22 mouse cellular contexts compared by ENCODE assay signal in genomic region chr7:91972970-91973369, GRCm38 (mm10).
DNase-seq lines count a peak whose midpoint lies in the region; ATAC-seq and TF ChIP-seq lines count a peak whose summit lies in the region.
"Had no signal": no experiment of that assay in that cellular context is flagged by ENCODE, and none has a peak within 500 bp of the region (broad histone marks: within the 10 kb centered on the region; RNA-seq: fewer than 3 reads in every experiment).

No protein-coding gene starts in this region.

- no peaks in the 10 kb centered on the region for H3K36me3 ChIP-seq in lung, postnatal 0 days (ENCODE audit: insufficient read depth, low read length)
- H3K36me3 ChIP-seq: G1E had no signal

- ATAC-seq in lung, postnatal 0 days, result peak; percentile 80
- ATAC-seq: activated CD4-positive, CD25-positive, alpha-beta regulatory T cell, adult 4 months; CD4-positive, CD25-positive, alpha-beta regulatory T cell, adult 4 months; Patski had no signal

- no peak overlapping the region for H3K4me2 ChIP-seq in lung, postnatal 0 days (replicated peaks; ENCODE audit: low read depth, low read length)

- H3K4me3 ChIP-seq in layer of hippocampus, adult 2 months, result no peak overlapping the region
- H3K4me3 ChIP-seq in lung, postnatal 0 days (ENCODE audit: low read depth, low read length), result no peak overlapping the region
- H3K4me3 ChIP-seq in lung, adult 2 months (replicated peaks; ENCODE audit: extremely low read depth, low read depth, low read length), result no peak overlapping the region

- H3K9ac ChIP-seq in lung, postnatal 0 days (replicated peaks; ENCODE audit: low read depth), result no peak overlapping the region

- no peaks in the 10 kb centered on the region for H3K4me1 ChIP-seq in lung, postnatal 0 days (ENCODE audit: insufficient read depth, low read depth, low read length)
- H3K4me1 ChIP-seq in lung, adult 2 months (ENCODE audit: control insufficient read depth, insufficient read depth, low read length), result no peaks in the 10 kb centered on the region

- WGBS in lung, postnatal 0 days, result 38% methylated on average over 1 of the region's 1 CpGs
- 62% methylated on average over 1 of the region's 1 CpGs for WGBS in lung, adult 2 months

- H3K27ac ChIP-seq in layer of hippocampus, adult 2 months, result peak overlapping the region; percentile 40; the same call in 1 of the 2 replicates
- H3K27ac ChIP-seq in lung, postnatal 0 days (ENCODE audit: low read length), result no peak overlapping the region

- no peak for TF ChIP-seq POLR2A in lung, adult 2 months (IDR thresholded peaks at IDR 0.05; ENCODE audit: borderline replicate concordance, extremely low read depth, low read depth, low read length)

- no peaks in the 10 kb centered on the region for H3K27me3 ChIP-seq in lung, postnatal 0 days (replicated peaks; ENCODE audit: insufficient read depth, low read length)
- H3K27me3 ChIP-seq: CH12.LX had no signal

- DNase-seq in layer of hippocampus, adult 2 months (ENCODE audit: low spot score in 2 of 2), result no peak
- DNase-seq in layer of hippocampus, postnatal 25 days (ENCODE audit: extremely low spot score in 1 of 2, low spot score in 1 of 2), result no peak
- DNase-seq in lung, postnatal 0 days (ENCODE audit: low spot score), result peak; percentile 69
- DNase-seq in lung, postnatal 4 days, result no peak
- peak; percentile 15 for DNase-seq in lung, postnatal 25 days (ENCODE audit: low spot score)
- no peak for DNase-seq in lung, postnatal 14 days
- peak; percentile 21 for DNase-seq in lung, postnatal 36 days
- no peak for DNase-seq in lung, adult 2 months
- DNase-seq: adrenal gland, adult 2 months; adrenal gland, adult 8-10 months; adrenal gland, postnatal 10 days; adrenal gland, postnatal 14 days; adrenal gland, postnatal 25 days; adrenal gland, postnatal 36 days; B cell, adult 2 months; cerebellum, adult 11 months; cerebellum, adult 11-12 months had no signal

- no peaks in the 10 kb centered on the region for H3K9me3 ChIP-seq in lung, postnatal 0 days (ENCODE audit: low read length)
- H3K9me3 ChIP-seq: G1E had no signal

- no peak for TF ChIP-seq CTCF in layer of hippocampus, adult 2 months (conservative IDR thresholded peaks at IDR 0.05)
- no peak for TF ChIP-seq CTCF in lung, postnatal 0 days (IDR thresholded peaks at IDR 0.05)
- TF ChIP-seq CTCF in lung, adult 2 months (IDR thresholded peaks at IDR 0.05; ENCODE audit: insufficient read depth, low read length), result no peak

- TF ChIP-seq EP300 in lung, postnatal 0 days (IDR thresholded peaks at IDR 0.05), result peak; percentile 73

Comparison
In these comparisons a context has a peak if more than half of its experiments do, and no peak if none do; other contexts are left out.
1. DNase-seq: peak in lung, postnatal 0 days (single experiment), lung, postnatal 25 days (single experiment) and lung, postnatal 36 days (single experiment); none in layer of hippocampus, adult 2 months (0 of 2), layer of hippocampus, postnatal 25 days (0 of 2), lung, postnatal 4 days (0 of 2), lung, postnatal 14 days (single experiment) and lung, adult 2 months (single experiment).